Mouse (Mus musculus) heart, adult 2 months (tissue): ENCODE results near the gene Gm49395.

Experiments used
- CTCF ChIP-seq: fragments of 200-600 bp; IDR thresholded peaks from 2 replicates; pipeline ENCODE4 v1.8.1; 2022; ENCODE audit warnings: antibody characterized with exemption, mild to moderate bottlenecking, moderate library complexity
- EP300 ChIP-seq: fragments of 200-500 bp; IDR thresholded peaks from 2 replicates; pipeline ENCODE4 v1.6.1; 2011; ENCODE audit warnings: low read depth, low read length, control low read depth; ENCODE audit not compliant: insufficient read depth
- POLR2A ChIP-seq: fragments of 200-500 bp; IDR thresholded peaks from 2 replicates; pipeline ENCODE4 v1.6.1; 2011; ENCODE audit warnings: mild to moderate bottlenecking, low read depth, low read length, control low read depth; ENCODE audit not compliant: insufficient read depth

DNA sequence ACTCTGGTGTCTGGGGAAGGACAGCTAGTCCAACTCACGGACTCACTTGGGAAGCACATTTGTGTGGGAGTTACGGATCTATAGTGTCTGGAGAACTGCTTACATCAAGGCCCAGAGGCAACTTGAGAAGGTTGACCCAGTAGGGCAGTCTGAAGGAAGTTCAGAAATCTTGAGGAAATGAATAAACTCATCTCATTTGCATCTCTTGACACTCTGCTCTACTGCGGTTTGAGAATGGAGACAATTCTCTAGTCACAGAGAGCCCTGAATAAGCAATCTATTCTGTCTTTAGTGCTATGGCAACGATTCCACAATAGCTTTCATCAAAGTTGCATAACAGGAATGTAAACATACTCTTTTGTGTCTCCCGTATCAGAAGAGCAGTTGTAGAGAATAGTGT, 4.8 kb downstream of the Gm49395 start:
- TF ChIP-seq CTCF (no peak), POLR2A (no peak), EP300 (no peak)
